Mouse (Mus musculus): ENCODE results near the gene Tbc1d10a. TPM values are rescaled to one million over a fixed set of nuclear protein-coding genes. Genes with fewer than 3 reads are reported as not detected.

Tbc1d10a gene
- polyA plus RNA-seq, 1 experiment from 2014 or later, result 30.2 TPM

Small RNA genes within 50 kb of the gene (microRNA-seq; reads per million reads assigned to microRNA genes)
- gene Mir3060, result 5.1 reads per million, percentile 19 among the genes with 10 or more reads in this experiment

Other genes starting within 250 kb of the Tbc1d10a start
- gene Pes1, start 222.8 kb upstream of the Tbc1d10a start, polyA plus RNA-seq (2015; fragmentation: Nextera tagmentation; extraction: Ambion mirVana), result 70.5 and 71.6 TPM in 2 replicates
- not detected in 2 replicates for gene 4930556J24Rik, start 210.0 kb upstream of the Tbc1d10a start, polyA plus RNA-seq (2015; fragmentation: Nextera tagmentation; extraction: Ambion mirVana)
- 1.5 and 2.0 TPM in 2 replicates for gene Gal3st1, start 203.2 kb upstream of the Tbc1d10a start, polyA plus RNA-seq (2015; fragmentation: Nextera tagmentation; extraction: Ambion mirVana)
- gene Sec14l4, start 155.3 kb upstream of the Tbc1d10a start, polyA plus RNA-seq (2015; fragmentation: Nextera tagmentation; extraction: Ambion mirVana), result not detected in 2 replicates
- gene Sec14l3, start 121.9 kb upstream of the Tbc1d10a start, polyA plus RNA-seq (2015; fragmentation: Nextera tagmentation; extraction: Ambion mirVana), result 0.75 and 0.91 TPM in 2 replicates
- gene Mtfp1, start 91.3 kb upstream of the Tbc1d10a start, polyA plus RNA-seq (2015; fragmentation: Nextera tagmentation; extraction: Ambion mirVana), result 7.3 and 7.7 TPM in 2 replicates
- gene Sec14l2, start 63.4 kb upstream of the Tbc1d10a start, polyA plus RNA-seq (2015; fragmentation: Nextera tagmentation; extraction: Ambion mirVana), result 1.5 and 2.4 TPM in 2 replicates
- gene Rnf215, start 51.6 kb upstream of the Tbc1d10a start, polyA plus RNA-seq (2015; fragmentation: Nextera tagmentation; extraction: Ambion mirVana), result 47.2 and 49.7 TPM in 2 replicates
- 6.7 and 6.9 TPM in 2 replicates for gene Ccdc157, start 26.5 kb upstream of the Tbc1d10a start, polyA plus RNA-seq (2015; fragmentation: Nextera tagmentation; extraction: Ambion mirVana)
- gene Sf3a1, start 26.4 kb upstream of the Tbc1d10a start, polyA plus RNA-seq (2015; fragmentation: Nextera tagmentation; extraction: Ambion mirVana), result 51.9 and 55.0 TPM in 2 replicates
- 1.4 and 1.5 TPM in 2 replicates for gene Castor1, start 31.4 kb downstream of the Tbc1d10a start, polyA plus RNA-seq (2015; fragmentation: Nextera tagmentation; extraction: Ambion mirVana)
- not detected in 2 replicates for gene Osm, start 49.6 kb downstream of the Tbc1d10a start, polyA plus RNA-seq (2015; fragmentation: Nextera tagmentation; extraction: Ambion mirVana)
- not detected in 2 replicates for gene Lif, start 70.8 kb downstream of the Tbc1d10a start, polyA plus RNA-seq (2015; fragmentation: Nextera tagmentation; extraction: Ambion mirVana)

Measured in forebrain, embryonic 15.5 days (tissue).